Mouse (Mus musculus): ENCODE measurements around the gene Sirpb1a.

Sirpb1a gene

DNA sequence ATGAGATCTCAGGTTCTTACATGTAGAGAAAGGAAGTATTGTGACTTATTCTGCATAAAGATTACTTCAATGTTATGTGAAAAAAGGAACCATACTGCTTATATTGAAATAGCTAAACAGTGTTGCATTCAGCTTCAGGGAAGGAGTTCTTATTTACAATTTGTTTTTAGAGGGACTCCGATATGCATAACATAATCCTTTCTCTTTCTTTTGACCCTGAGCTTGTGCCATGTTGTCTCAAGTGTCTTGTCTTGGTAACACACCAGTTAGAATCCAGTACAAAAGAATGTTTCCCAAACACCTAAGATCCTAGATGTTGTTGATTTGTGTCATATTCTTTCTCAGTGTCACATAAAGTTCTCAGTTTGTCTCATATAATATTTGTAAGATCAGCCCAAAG, at the start of gene Sirpb1a:
Gene Sirpb1a, minus strand, starts transcription at position 74 of the 400 bp plus-strand sequence.
- whole genome bisulfite sequencing, result 93% methylated on average over 1 of the region's 1 CpGs

DNA sequence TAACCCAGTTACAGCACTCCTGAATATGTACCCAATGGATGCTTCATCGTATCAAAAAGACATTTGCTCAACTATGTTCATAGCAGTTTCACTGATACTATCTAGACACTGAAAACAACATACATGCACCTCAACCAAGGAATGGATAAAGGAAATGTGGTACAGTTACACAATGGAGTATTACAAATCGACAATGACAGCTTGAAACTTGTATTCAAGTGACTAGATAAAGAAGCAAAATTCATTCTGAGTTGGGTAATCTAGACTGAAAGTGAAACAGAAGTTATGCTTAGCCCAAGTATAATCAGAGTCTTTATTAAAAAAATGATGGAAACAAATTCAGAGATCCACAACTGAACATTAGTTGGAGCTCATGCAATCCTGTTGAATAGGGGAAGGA, 48.5 kb upstream of the Sirpb1a start:
- WGBS, result 63% methylated on average over 2 of the region's 2 CpGs

DNA sequence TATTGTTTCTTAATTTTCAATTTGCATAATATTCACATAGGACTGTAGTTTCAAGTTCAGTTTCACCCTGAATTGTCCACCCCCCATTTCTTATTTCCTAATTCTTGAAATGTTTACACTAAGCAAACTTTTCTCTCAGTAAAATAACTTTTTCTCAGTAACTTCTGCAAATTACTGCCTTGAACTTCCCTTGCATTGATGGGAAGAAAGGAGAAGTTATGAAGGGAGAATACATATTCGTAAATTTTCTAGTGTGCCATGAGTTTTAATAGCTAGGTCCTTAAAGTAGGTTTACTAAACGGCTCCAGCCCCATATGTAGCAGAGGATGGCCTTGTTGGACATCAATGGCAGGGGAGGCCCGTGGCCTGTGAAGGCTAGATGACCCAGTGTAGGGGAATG, 43.8 kb upstream of the Sirpb1a start:
- 77% methylated on average over 1 of the region's 3 CpGs for WGBS

DNA sequence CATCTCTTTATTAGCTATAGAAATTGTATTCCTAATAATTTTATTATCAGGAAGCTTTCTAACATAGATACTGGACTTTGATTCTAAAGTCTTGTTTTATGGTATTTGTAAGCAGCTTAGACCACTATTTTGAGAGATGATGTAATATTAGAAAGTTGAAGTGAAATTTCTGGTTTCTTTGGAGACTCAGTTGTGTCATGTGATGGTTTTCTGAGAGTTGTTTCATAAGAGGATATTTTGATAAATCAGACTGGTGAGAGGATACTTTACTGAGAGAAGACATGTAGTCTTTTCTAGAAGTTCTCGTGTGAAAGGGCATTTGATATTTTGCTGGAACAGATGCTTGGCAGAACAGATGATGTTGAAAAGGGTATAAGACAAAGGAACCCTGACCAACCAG, 17.6 kb upstream of the Sirpb1a start:
- 79% methylated on average over 1 of the region's 1 CpGs for whole genome bisulfite sequencing

DNA sequence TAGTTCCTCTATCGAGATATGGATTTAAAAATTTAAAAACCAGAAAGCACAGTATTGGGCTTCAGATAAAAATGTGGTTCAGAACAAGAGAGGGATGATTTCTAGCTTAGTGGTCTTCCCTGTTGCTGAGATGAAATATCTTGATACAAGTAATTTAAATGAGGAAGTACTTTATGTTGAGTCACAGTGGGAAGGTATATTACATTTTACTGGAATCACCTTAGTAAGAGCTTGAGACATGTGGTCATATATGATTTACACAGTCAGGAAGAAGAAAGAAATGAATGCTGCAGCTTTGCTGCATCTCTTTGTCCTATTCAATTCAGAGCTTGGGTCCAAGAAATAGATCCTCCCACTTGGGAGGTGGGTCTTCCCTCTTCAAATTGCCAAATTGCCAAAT, 13.5 kb upstream of the Sirpb1a start:
- WGBS, result 52% methylated on average over 1 of the region's 1 CpGs

DNA sequence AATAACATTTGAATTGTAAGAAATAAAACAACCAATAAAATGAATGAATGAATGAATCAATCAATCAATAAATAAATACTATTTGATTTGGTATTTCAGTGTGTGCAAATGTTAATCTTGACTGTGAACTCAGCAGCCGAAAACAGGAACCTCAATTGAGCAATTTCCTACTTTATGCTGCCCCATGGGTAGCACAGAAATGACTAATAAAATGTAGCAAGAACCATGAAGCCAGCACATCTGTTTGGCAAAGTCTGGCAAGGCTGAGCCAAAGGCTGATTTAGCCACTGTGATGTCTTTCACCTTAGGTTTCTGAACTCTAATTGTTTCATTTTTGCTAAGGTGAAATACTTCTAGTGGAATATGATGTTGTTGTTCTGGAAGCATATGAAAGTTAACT, 1.6 kb upstream of the Sirpb1a start:
- 74% methylated on average over 1 of the region's 1 CpGs for WGBS

DNA sequence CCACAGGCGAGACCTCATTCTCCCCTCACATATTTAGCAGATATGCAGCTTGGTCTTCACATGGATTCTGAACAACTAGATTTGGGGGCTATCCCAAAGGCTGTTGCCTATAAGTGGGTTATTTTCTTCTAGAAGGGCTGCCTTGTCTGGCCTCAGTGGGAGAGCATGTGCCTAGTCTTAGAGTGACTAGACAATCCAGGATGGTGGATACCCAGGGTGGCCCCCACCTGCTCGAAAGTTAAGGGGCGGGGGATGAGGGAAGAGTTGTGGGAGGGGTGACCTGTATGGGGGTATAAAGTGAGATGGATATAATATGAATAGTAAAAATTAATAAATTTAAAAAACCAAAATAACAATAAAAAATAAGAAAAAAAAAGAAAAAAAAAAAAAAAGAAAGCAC, 70.6 kb downstream of the Sirpb1a start:
- WGBS, result 71% methylated on average over 3 of the region's 3 CpGs

DNA sequence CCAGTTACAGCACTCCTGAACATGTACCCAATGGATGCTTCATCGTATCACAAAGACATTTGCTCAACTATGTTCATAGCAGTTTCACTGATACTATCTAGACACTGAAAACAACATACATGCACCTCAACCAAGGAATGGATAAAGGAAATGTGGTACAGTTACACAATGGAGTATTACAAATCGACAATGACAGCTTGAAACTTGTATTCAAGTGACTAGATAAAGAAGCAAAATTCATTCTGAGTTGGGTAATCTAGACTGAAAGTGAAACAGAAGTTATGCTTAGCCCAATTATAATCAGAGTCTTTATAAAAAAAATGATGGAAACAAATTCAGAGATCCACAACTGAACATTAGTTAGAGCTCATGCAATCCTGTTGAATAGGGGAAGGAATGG, 76.0 kb downstream of the Sirpb1a start:
- 87% methylated on average over 1 of the region's 2 CpGs for WGBS

DNA sequence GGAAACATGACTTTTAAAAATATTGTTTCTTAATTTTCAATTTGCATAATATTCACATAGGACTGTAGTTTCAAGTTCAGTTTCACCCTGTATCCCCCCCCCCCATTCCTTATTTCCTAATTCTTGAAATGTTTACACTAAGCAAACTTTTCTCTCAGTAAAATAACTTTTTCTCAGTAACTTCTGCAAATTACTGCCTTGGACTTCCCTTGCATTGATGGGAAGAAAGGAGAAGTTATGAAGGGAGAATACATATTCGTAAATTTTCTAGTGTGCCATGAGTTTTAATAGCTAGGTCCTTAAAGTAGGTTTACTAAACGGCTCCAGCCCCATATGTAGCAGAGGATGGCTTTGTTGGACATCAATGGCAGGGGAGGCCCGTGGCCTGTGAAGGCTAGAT, 80.7 kb downstream of the Sirpb1a start:
- WGBS, result 64% methylated on average over 3 of the region's 3 CpGs

DNA sequence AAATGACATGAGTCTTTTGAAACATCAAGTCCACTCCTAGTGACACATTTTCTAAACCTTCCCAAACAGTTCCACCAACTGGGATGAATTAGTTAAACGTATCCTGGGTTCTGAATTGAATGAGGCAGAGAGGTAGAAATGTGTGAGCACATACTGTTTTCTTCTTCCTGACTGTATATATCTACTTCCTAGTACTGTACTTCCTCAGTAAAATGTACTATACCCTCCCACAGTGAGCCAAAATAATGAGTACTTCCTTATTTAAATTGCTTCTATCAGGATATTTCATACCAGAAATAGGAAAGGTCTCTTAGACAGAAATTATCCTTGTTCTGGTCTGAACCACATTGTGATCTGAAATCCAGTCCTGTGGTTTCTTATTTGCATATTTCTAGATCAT, 86.0 kb downstream of the Sirpb1a start:
- WGBS, result 74% methylated on average over 1 of the region's 1 CpGs

DNA sequence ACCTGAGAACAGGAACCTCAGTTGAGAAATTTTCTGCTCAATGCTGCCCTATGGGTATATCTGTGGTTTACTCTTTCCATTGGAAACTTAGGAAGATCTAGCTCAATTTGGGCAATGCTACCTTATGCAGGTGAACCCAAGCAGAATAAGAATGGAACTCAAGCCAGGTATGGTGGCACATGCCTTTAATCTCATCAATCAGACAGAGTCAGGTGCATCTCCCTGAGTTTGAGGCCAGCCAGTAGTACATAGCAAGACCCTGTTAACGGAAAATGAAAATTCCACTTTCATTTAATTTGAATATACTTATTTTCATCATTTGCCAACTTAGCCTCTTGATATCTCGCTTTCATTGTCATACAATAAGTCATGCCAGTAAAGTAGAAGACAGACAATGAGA, 92.1 kb downstream of the Sirpb1a start:
- WGBS, result 67% methylated on average over 2 of the region's 2 CpGs

DNA sequence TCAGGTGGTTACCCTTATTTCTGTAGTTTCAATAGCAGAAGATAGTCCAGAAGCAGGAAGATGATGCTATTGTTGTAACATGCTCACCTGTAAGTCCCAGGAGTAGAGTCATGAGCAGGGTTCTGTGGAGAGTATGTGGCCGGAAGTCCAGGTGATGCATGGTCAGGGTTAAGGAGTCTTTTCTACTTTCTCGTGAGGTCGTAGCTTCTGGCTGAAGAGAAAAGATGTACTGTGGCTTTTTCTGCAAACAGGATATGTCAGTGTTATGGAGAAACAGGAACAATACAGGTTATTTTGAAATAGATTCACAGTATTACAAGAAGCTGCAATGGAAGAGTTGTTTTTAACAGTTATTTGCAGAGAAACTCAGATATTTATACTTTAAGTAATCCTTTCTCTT, 94.3 kb downstream of the Sirpb1a start, which contains the start of gene Gm9733:
Gene Gm9733, minus strand, starts transcription at position 240 of the 400 bp plus-strand sequence.
- WGBS, result 90% methylated on average over 3 of the region's 3 CpGs

DNA sequence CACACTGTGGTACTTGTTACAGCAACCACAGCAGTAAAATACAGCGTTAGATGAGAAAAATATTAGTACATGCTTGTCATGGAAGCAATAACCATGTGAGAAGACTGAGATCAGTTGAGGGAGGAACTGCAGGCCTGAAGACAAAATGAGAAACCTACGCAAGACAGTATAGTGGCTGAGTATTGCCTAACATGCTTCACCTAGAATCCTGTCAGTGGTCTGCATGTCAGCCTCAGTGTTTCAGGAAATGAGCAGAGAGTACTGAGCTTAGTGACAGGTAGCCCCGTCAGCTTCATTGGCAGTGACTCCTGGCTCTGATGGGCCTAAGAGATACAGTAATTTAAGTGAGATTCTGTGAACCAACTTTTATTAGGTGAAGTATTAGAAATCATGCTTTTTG, 94.8 kb downstream of the Sirpb1a start:
- WGBS, result 70% methylated on average over 3 of the region's 3 CpGs
